ENCODE assay signal across 8 mouse cellular contexts in the genomic region with DNA sequence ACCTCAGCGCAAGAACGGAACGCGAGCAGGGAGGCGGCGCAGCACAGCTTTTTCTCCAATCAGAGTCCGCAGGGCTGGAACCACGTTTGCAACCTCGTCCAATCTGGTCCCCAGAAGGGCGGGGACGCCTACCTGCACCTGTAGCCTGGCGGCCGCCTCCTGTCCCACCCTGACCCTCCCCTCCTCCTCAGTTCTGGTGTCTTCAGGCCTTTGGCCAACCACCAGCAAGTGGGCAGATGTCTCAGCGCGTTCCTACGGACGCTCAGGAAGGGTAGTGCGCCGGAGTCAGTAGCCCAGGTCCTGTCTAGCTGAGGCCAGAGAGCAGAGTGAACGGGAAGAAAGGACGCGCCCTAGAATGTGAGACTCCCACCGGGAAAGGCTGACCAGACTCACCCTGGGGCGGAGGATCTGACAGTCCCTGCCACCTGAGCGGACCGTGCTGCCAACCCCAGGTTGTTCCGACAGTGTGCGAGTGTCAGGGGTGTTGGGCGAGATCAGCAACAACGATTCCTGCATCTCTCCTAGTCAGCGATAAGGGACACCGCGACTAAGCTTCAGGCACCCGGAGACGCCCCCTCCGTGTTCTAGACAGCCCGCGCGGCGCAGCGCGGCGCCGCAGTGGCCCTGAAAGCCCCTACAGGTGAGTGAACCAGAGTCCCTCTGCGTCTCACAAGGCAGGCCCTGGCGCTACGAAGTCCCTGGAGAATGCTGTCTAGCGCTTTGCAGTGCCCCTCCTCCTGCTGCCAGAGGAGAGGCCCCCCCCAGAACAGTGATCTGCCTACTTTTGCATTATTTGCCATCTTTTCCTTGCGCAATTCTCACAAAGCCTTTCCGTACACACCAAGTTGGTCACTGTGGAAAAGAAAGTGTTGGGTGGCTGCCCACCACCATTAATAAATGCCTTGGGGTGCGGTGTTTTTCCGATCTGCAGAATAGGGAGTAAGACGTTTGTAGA. TPM values are rescaled to one million over a fixed set of nuclear protein-coding genes. Genes with fewer than 3 reads are reported as not detected.
DNase-seq lines count a peak whose midpoint lies in the region; ATAC-seq and TF ChIP-seq lines count a peak whose summit lies in the region.

No protein-coding gene starts in this region.

- peak overlapping the region; percentile 90 for H3K4me2 ChIP-seq in embryonic facial prominence, embryonic 15.5 days (replicated peaks)
- peak overlapping the region; percentile 98 for H3K4me2 ChIP-seq in heart, embryonic 14.5 days (ENCODE audit: low read length)
- H3K4me2 ChIP-seq in kidney, embryonic 16.5 days (replicated peaks; ENCODE audit: low read depth, low read length): peak overlapping the region; percentile 94
- peak overlapping the region; percentile 83 for H3K4me2 ChIP-seq in midbrain, embryonic 14.5 days (ENCODE audit: low read length)

- DNase-seq in spleen, adult 2 months (ENCODE audit: low read depth in 1 of 2, low spot score in 2 of 2): no peak
- DNase-seq in spleen, adult 18-20 months: no peak
- DNase-seq in liver: peak; percentile 48
- peak; percentile 78 for DNase-seq in midbrain, embryonic 14.5 days

- TF ChIP-seq POLR2A in spleen, adult 2 months (IDR thresholded peaks at IDR 0.05; ENCODE audit: low read depth, low read length): no peak
- TF ChIP-seq POLR2A in testis, adult 2 months (IDR thresholded peaks at IDR 0.05; ENCODE audit: control insufficient read depth, low read depth, low read length): peak; percentile 47; the same call in 1 of the 2 replicates

- WGBS in spleen, adult 2 months: 2% methylated on average over 53 of the region's 53 CpGs
- WGBS in embryonic facial prominence, embryonic 15.5 days: under 1% methylated on average over 53 of the region's 53 CpGs
- WGBS in heart, embryonic 14.5 days: under 1% methylated on average over 53 of the region's 53 CpGs
- WGBS in kidney, embryonic 16.5 days: under 1% methylated on average over 53 of the region's 53 CpGs
- under 1% methylated on average over 53 of the region's 53 CpGs for WGBS in midbrain, embryonic 14.5 days

- ATAC-seq in embryonic facial prominence, embryonic 15.5 days (ENCODE audit: insufficient number of reproducible peaks, low FRiP score, low TSS enrichment, low read depth): peak; percentile 77
- ATAC-seq in heart, embryonic 14.5 days (ENCODE audit: insufficient number of reproducible peaks, insufficient read depth, low FRiP score, low read depth): peak; percentile 78
- ATAC-seq in kidney, embryonic 16.5 days (ENCODE audit: low FRiP score, low TSS enrichment): peak; percentile 89
- no peak; the same call in 1 of the 2 replicates for ATAC-seq in midbrain, embryonic 14.5 days (ENCODE audit: low FRiP score, low TSS enrichment)

- peaks cover 3% of the 10 kb centered on the region; the same call in 1 of the 2 replicates for H3K27me3 ChIP-seq in spleen, adult 2 months (ENCODE audit: control insufficient read depth, insufficient read depth, low read length)
- H3K27me3 ChIP-seq in embryonic facial prominence, embryonic 15.5 days: peaks cover 57% of the 10 kb centered on the region
- H3K27me3 ChIP-seq in heart, embryonic 14.5 days (ENCODE audit: control insufficient read depth, insufficient read depth, low read length): peaks cover 7% of the 10 kb centered on the region
- H3K27me3 ChIP-seq in kidney, embryonic 16.5 days (ENCODE audit: insufficient read depth, low read length): peaks cover 15% of the 10 kb centered on the region
- H3K27me3 ChIP-seq in midbrain, embryonic 14.5 days (ENCODE audit: control insufficient read depth, insufficient read depth, low read length): peaks cover 53% of the 10 kb centered on the region
- no peaks in the 10 kb centered on the region for H3K27me3 ChIP-seq in testis, adult 2 months (ENCODE audit: control insufficient read depth, insufficient read depth, low read length)

- H3K4me1 ChIP-seq in spleen, adult 2 months (ENCODE audit: control insufficient read depth, insufficient read depth, insufficient read length): peaks cover 7% of the 10 kb centered on the region; the same call in 1 of the 2 replicates
- peaks cover 23% of the 10 kb centered on the region for H3K4me1 ChIP-seq in embryonic facial prominence, embryonic 15.5 days
- H3K4me1 ChIP-seq in heart, embryonic 14.5 days (ENCODE audit: control insufficient read depth in 2 of 2, insufficient read depth in 2 of 2, low read length in 2 of 2): peaks cover 4 to 5% of the 10 kb centered on the region in 2 experiments; a peak in 1 of 4 replicates
- peaks cover 32% of the 10 kb centered on the region for H3K4me1 ChIP-seq in kidney, embryonic 16.5 days (ENCODE audit: insufficient read depth, low read length)
- H3K4me1 ChIP-seq in midbrain, embryonic 14.5 days (ENCODE audit: control insufficient read depth, insufficient read depth, low read length): peaks cover 19% of the 10 kb centered on the region
- H3K4me1 ChIP-seq in testis, adult 2 months (ENCODE audit: control insufficient read depth, insufficient read depth, low read length): peaks cover 2% of the 10 kb centered on the region

- no peaks in the 10 kb centered on the region for H3K36me3 ChIP-seq in spleen, adult 2 months (ENCODE audit: control insufficient read depth, insufficient read depth, low read length)
- no peaks in the 10 kb centered on the region for H3K36me3 ChIP-seq in embryonic facial prominence, embryonic 15.5 days
- H3K36me3 ChIP-seq in heart, embryonic 14.5 days (ENCODE audit: control insufficient read depth, insufficient read depth, low read length): no peaks in the 10 kb centered on the region
- H3K36me3 ChIP-seq in kidney, embryonic 16.5 days (ENCODE audit: insufficient read depth, low read length): no peaks in the 10 kb centered on the region
- H3K36me3 ChIP-seq in midbrain, embryonic 14.5 days (ENCODE audit: control insufficient read depth, insufficient read depth, low read length): no peaks in the 10 kb centered on the region
- no peaks in the 10 kb centered on the region for H3K36me3 ChIP-seq in testis, adult 2 months (ENCODE audit: control insufficient read depth, insufficient read depth, low read length)

- peak overlapping the region; percentile 38 for H3K4me3 ChIP-seq in spleen, adult 2 months (ENCODE audit: extremely low read depth, insufficient read depth, insufficient read length)
- peak overlapping the region; percentile 40 for H3K4me3 ChIP-seq in embryonic facial prominence, embryonic 15.5 days (replicated peaks)
- peak overlapping the region; percentile 60 to 67 for H3K4me3 ChIP-seq in heart, embryonic 14.5 days (ENCODE audit: control insufficient read depth in 1 of 2, insufficient read depth in 1 of 2, low read depth in 1 of 2, low read length in 2 of 2)
- H3K4me3 ChIP-seq in kidney, embryonic 16.5 days (ENCODE audit: low read length): peak overlapping the region; percentile 60
- H3K4me3 ChIP-seq in midbrain, embryonic 14.5 days (replicated peaks; ENCODE audit: low read depth, low read length): peak overlapping the region; percentile 47
- H3K4me3 ChIP-seq in testis, adult 2 months (ENCODE audit: control insufficient read depth, low read depth, low read length): peak overlapping the region; percentile 72

- no peak for TF ChIP-seq CTCF in spleen, adult 2 months (IDR thresholded peaks at IDR 0.05; ENCODE audit: extremely low read depth, insufficient read depth, insufficient read length, insufficient replicate concordance)
- TF ChIP-seq CTCF in testis, adult 2 months (IDR thresholded peaks at IDR 0.05; ENCODE audit: control insufficient read depth, insufficient read depth, insufficient replicate concordance, low read depth, low read length): no peak

- no peak overlapping the region for H3K27ac ChIP-seq in spleen, adult 2 months (ENCODE audit: insufficient read depth, low read length)
- H3K27ac ChIP-seq in embryonic facial prominence, embryonic 15.5 days (replicated peaks): no peak overlapping the region
- H3K27ac ChIP-seq in heart, embryonic 14.5 days (replicated peaks in 1 of 2; ENCODE audit: control insufficient read depth in 1 of 2, insufficient read depth in 1 of 2, low read depth in 2 of 2, low read length in 2 of 2): peak overlapping the region; percentile 69 to 78
- H3K27ac ChIP-seq in kidney, embryonic 16.5 days (ENCODE audit: low read length): peak overlapping the region; percentile 2; the same call in 1 of the 2 replicates
- H3K27ac ChIP-seq in midbrain, embryonic 14.5 days (replicated peaks; ENCODE audit: low read depth, low read length): no peak overlapping the region
- H3K27ac ChIP-seq in testis, adult 2 months (ENCODE audit: control insufficient read depth, insufficient read depth, low read depth, low read length): peak overlapping the region; percentile 70

- peak overlapping the region; percentile 21; the same call in 1 of the 2 replicates for H3K9ac ChIP-seq in embryonic facial prominence, embryonic 15.5 days
- peak overlapping the region; percentile 77 for H3K9ac ChIP-seq in heart, embryonic 14.5 days (ENCODE audit: low read length)
- H3K9ac ChIP-seq in kidney, embryonic 16.5 days (replicated peaks; ENCODE audit: low read length): peak overlapping the region; percentile 63
- H3K9ac ChIP-seq in midbrain, embryonic 14.5 days (replicated peaks; ENCODE audit: low read length): peak overlapping the region; percentile 42; the same call in 1 of the 2 replicates

- no peaks in the 10 kb centered on the region for H3K9me3 ChIP-seq in embryonic facial prominence, embryonic 15.5 days (replicated peaks)
- no peaks in the 10 kb centered on the region for H3K9me3 ChIP-seq in heart, embryonic 14.5 days (ENCODE audit: control insufficient read depth, low read length)
- no peaks in the 10 kb centered on the region for H3K9me3 ChIP-seq in kidney, embryonic 16.5 days (ENCODE audit: low read length)
- H3K9me3 ChIP-seq in midbrain, embryonic 14.5 days (ENCODE audit: control insufficient read depth, low read length): no peaks in the 10 kb centered on the region

RNA-seq across cellular contexts. Expression of a gene that starts 1.3 kb away (rescaled TPM):
- 0.53 and 0.59 TPM in 2 replicates for polyA plus RNA-seq in spleen, adult 2 months (2012; rRNA removed)
- polyA plus RNA-seq in embryonic facial prominence, embryonic 15.5 days (2015; fragmentation: Nextera tagmentation; extraction: Ambion mirVana): 2.7 and 4.6 TPM in 2 replicates
- polyA plus RNA-seq in heart, embryonic 14.5 days (2014; fragmentation: Nextera tagmentation; extraction: Ambion mirVana): 25.2 and 26.2 TPM in 2 replicates
- polyA plus RNA-seq in kidney, embryonic 16.5 days (2015; fragmentation: Nextera tagmentation; extraction: Ambion mirVana): 8.9 and 9.2 TPM in 2 replicates
- 1.6 and 1.9 TPM in 2 replicates for polyA plus RNA-seq in midbrain, embryonic 14.5 days (2014; fragmentation: Nextera tagmentation; extraction: Ambion mirVana)
- polyA plus RNA-seq in testis, adult 2 months (2012; rRNA removed): 5.7 and 5.9 TPM in 2 replicates

Comparison
In these comparisons a context has a peak if more than half of its experiments do, and no peak if none do; other contexts are left out.
1. DNase-seq: peak in liver (single experiment) and midbrain, embryonic 14.5 days (single experiment); none in spleen, adult 2 months (0 of 2) and spleen, adult 18-20 months (0 of 2).
2. H3K27ac ChIP-seq: peak in heart, embryonic 14.5 days (2 of 2), kidney, embryonic 16.5 days (single experiment) and testis, adult 2 months (single experiment); none in spleen, adult 2 months (single experiment), embryonic facial prominence, embryonic 15.5 days (single experiment) and midbrain, embryonic 14.5 days (single experiment).
3. H3K9ac ChIP-seq: peak in every context shown above with its lines; median percentile 77 in heart, embryonic 14.5 days; 63 in kidney, embryonic 16.5 days; 42 in midbrain, embryonic 14.5 days; 21 in embryonic facial prominence, embryonic 15.5 days.
4. Peak in every context shown above with its lines, with median percentiles within 50 percentile points of each other: H3K4me3 ChIP-seq and H3K4me2 ChIP-seq.